Mouse (Mus musculus) hindbrain, embryonic 12.5 days (tissue): ENCODE measurements at regions not wholly inside any gene's neighbourhood (a gene's known extent, or its start where the extent isn't known, plus 50 kb on each side); places are given as distances from the start of the nearest gene placed in this dataset.

Experiments used
- ATAC-seq: fragments of 200-750 bp; cut with Nextera tagmentation; 2 replicates; pipeline ENCODE4 v1.8.0; 2017; ENCODE audit warnings: moderate TSS enrichment; ENCODE audit not compliant: low FRiP score
- H3K27ac ChIP-seq: fragments of 300-500 bp; sonication (generic); 2 replicates; pipeline ENCODE4 v1.5.1; 2016; ENCODE audit warnings: mild to moderate bottlenecking
- H3K27me3 ChIP-seq: fragments of 300-500 bp; sonication (generic); 2 replicates; pipeline ENCODE4 v1.6.1; 2016; ENCODE audit warnings: mild to moderate bottlenecking
- H3K36me3 ChIP-seq: fragments of 300-500 bp; sonication (generic); 2 replicates; pipeline ENCODE4 v1.6.1; 2016; ENCODE audit warnings: mild to moderate bottlenecking
- H3K4me1 ChIP-seq: fragments of 300-500 bp; sonication (generic); 2 replicates; pipeline ENCODE4 v1.6.1; 2016
- H3K4me2 ChIP-seq: fragments of 300-500 bp; sonication (generic); replicated peaks from 2 replicates; pipeline ENCODE4 v1.6.1; 2016; ENCODE audit warnings: mild to moderate bottlenecking
- H3K4me3 ChIP-seq: fragments of 300-500 bp; sonication (generic); 2 replicates; pipeline ENCODE4 v1.5.1; 2016; ENCODE audit warnings: mild to moderate bottlenecking
- H3K9ac ChIP-seq: fragments of 300-500 bp; sonication (generic); 2 replicates; pipeline ENCODE4 v1.6.1; 2016; ENCODE audit warnings: mild to moderate bottlenecking, moderate library complexity
- H3K9me3 ChIP-seq: fragments of 300-500 bp; sonication (generic); replicated peaks from 2 replicates; pipeline ENCODE4 v1.6.1; 2016; ENCODE audit warnings: mild to moderate bottlenecking
- WGBS: fragments of 180-500 bp; shearing (Covaris S2); methylation state at CpG from one replicate; pipeline ENCODE4 v1.1.7; 2016; 5-methylcytosine and 5-hydroxymethylcytosine counted together

DNA sequence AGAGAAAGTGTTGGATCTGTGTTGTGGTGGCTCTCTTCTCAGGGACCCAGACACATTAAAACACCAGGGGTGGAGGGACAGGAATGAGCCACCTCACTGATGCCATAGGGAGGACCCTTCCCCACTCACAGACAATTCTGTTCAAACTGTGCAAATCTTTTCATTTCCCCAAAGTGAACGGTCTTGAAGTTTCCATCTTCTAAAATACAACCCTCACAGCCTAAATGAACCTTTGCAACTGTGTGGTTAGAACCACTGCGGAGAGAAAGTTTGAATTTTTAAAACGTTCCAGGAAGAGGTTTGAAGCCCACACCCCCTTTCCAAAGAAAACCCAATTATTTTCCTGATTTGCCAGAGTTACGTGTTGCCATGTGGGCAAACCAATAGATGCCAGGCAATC lies 467.7 kb downstream of the Vrk1 start:
- no peak overlapping the region for H3K9ac ChIP-seq
- no peak overlapping the region; the same call in 1 of the 2 replicates for H3K4me3 ChIP-seq
- ATAC-seq: no peak
- peaks cover 36% of the 10 kb centered on the region for H3K27me3 ChIP-seq
- H3K36me3 ChIP-seq: no peaks in the 10 kb centered on the region
- H3K4me1 ChIP-seq: peaks cover 53% of the 10 kb centered on the region
- no peak overlapping the region for H3K27ac ChIP-seq
- WGBS: 15% methylated on average over 4 of the region's 4 CpGs
- no peaks in the 10 kb centered on the region for H3K9me3 ChIP-seq
- H3K4me2 ChIP-seq: peak overlapping the region; percentile 53

DNA sequence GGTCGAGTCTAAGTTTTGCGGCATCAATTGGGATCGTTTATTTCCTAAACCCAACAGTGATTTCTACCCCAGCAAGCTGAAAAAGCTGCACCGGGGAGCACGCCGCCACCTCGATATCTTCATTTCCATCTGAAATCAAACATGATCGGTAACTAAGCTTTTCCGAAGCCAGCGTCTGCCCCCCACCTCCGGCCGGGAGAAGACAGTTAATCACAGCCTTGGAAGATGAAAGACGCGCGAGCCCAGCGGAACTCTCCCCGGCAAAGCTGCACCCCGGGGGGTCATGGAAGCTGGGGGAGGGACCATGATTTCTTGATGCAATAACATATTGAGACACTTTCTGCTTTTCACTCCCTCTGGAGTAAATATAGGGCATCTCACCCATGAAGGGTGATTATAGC lies 468.4 kb downstream of the Vrk1 start:
- peak overlapping the region; percentile 53 for H3K4me2 ChIP-seq
- no peaks in the 10 kb centered on the region for H3K36me3 ChIP-seq
- H3K27me3 ChIP-seq: peaks cover 40% of the 10 kb centered on the region
- no peak for ATAC-seq
- WGBS: under 1% methylated on average over 18 of the region's 18 CpGs
- H3K9ac ChIP-seq: no peak overlapping the region
- peak overlapping the region; percentile 66; the same call in 1 of the 2 replicates for H3K27ac ChIP-seq
- H3K4me1 ChIP-seq: peaks cover 54% of the 10 kb centered on the region
- peak overlapping the region; percentile 21 for H3K4me3 ChIP-seq
- no peaks in the 10 kb centered on the region for H3K9me3 ChIP-seq

DNA sequence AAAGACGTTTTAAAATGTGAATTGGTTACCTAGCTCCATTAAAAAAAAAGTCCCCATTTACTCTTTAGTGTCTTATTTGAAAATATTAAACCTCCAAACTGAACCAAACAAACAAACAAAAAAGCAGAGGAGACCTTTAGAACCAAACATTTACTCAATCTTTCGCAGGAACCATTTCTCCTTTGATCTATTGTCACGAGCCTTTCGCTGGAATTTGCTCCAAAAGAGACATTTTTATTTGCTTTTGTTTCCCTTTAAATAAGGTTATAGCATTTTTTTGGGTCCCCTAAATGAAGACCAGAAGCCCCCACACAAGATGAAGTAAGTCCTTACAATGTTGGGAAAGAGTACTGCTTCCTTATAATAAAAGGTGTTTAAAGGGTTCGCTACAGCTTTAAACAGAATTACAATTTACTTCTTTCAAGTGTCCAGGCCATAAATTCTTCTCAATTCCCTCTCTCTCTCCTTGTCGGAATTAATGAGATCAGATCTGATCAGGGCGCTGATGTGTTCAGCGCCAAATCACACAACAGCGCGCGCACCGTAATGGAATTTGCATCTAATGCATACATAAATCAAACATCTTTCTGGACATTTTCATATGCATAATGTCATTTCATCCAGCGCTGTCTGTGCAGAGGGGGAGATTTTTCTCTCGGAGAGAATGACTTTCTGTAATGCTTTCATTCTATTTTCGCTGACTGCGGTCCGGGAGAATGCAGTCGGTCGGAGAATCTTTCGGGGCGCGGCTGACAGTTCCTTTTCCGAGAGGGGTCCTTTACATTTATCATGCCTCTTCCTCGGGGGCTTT lies 469.2 kb downstream of the Vrk1 start:
- Histone ChIP-seq H3K4me1 (peaks cover 54% of the 10 kb centered on the region), H3K27me3 (peaks cover 34% of the 10 kb centered on the region), H3K9me3 (no peaks in the 10 kb centered on the region), H3K27ac (peak overlapping the region; percentile 66), H3K4me3 (peak overlapping the region; percentile 16; the same call in 1 of the 2 replicates), H3K36me3 (no peaks in the 10 kb centered on the region), H3K4me2 (peak overlapping the region; percentile 53), H3K9ac (0 out of 2 replicates have a peak overlapping the region, but pooled peaks have one; percentile 1)
- peak; percentile 59 for ATAC-seq
- under 1% methylated on average over 24 of the region's 24 CpGs for WGBS

- peak overlapping the region; percentile 53 for H3K4me2 ChIP-seq
- H3K4me1 ChIP-seq: peaks cover 48% of the 10 kb centered on the region
- H3K9ac ChIP-seq: no peak overlapping the region
- H3K9me3 ChIP-seq: no peaks in the 10 kb centered on the region
- peak overlapping the region; percentile 66 for H3K27ac ChIP-seq
- peak; percentile 18; the same call in 1 of the 2 replicates for ATAC-seq
- WGBS: 5% methylated on average over 6 of the region's 6 CpGs
- peak overlapping the region; percentile 16; the same call in 1 of the 2 replicates for H3K4me3 ChIP-seq
- H3K36me3 ChIP-seq: no peaks in the 10 kb centered on the region
- peaks cover 34% of the 10 kb centered on the region for H3K27me3 ChIP-seq
Observed at GRCm38 (mm10) chr12:106479878-106480194, 469.8 kb downstream of the Vrk1 start.

DNA sequence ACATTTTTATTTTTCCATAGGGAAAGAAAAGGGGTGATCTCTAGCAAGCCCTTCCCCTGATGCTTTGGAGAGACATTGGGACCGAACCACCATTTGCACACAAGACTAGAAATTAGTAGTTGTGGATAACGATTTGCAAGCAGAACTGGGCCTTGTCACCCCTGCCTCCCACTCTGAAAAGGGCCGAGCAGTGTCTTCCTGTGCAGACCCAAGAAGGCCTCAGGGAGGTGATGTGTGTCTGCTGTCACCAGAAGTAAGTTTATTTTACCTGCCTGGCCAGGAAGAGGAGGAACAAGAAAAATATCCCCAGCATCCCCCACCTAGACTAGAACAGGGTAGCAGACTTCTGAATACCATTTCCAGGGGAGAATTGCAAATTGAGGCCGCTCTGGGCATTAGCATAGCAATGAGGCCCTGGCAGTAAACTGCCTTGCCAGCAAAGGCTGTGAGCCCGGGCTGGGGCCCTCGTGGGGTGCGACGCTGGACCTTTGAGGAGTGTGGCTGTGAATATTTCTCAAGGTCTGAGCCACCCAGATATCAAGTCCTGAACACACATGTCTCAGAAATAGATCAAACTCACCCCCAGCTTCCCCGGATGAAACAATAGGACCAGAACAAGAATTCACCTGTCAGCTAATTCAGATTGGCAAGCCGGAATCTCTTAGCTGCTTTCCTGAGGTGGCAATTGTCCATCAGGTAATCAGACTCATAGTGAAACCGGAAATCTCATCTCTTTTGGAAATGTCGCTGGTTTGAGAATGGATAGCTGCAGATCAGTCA lies 470.4 kb downstream of the Vrk1 start:
- Histone ChIP-seq H3K36me3 (no peaks in the 10 kb centered on the region), H3K9me3 (no peaks in the 10 kb centered on the region), H3K4me2 (peak overlapping the region; percentile 53), H3K27me3 (peaks cover 34% of the 10 kb centered on the region), H3K4me1 (peaks cover 47% of the 10 kb centered on the region), H3K9ac (no peak overlapping the region), H3K4me3 (no peak overlapping the region), H3K27ac (peak overlapping the region; percentile 66)
- 16% methylated on average over 12 of the region's 12 CpGs for WGBS
- peak; percentile 44; the same call in 1 of the 2 replicates for ATAC-seq

- 36% methylated on average over 12 of the region's 12 CpGs for WGBS
- no peak for ATAC-seq
- H3K27ac ChIP-seq: no peak overlapping the region
Observed at GRCm38 (mm10) chr12:106501622-106502327, 491.7 kb downstream of the Vrk1 start.

DNA sequence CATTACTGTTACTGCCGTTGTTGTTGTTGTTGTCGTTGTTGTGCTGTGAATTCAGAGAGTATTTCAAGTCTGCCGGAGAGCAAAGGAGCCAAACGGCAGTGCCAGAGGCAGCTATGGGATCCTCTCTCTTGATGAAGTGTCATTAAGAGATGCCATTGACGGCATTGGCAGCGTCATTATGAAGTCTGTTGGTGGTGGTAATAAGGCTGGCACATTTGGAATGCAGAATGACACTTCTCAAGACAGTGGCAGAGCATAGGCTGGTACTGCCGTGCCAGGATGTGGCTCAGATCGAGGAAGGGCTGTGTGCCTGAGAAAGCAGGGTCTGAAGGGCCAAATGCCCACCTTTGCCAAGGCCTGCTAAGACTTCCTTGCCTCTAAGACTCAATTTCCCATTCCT lies 494.3 kb downstream of the Vrk1 start:
- H3K27me3 ChIP-seq: no peaks in the 10 kb centered on the region
- no peaks in the 10 kb centered on the region for H3K36me3 ChIP-seq
- H3K4me1 ChIP-seq: no peaks in the 10 kb centered on the region; the same call in 1 of the 2 replicates
- H3K9me3 ChIP-seq: no peaks in the 10 kb centered on the region
- H3K9ac ChIP-seq: no peak overlapping the region
- no peak for ATAC-seq
- H3K4me2 ChIP-seq: no peak overlapping the region
- no peak overlapping the region for H3K4me3 ChIP-seq
- WGBS: 90% methylated on average over 8 of the region's 8 CpGs
- no peak overlapping the region for H3K27ac ChIP-seq

More at GRCm38 (mm10) chr12:106501622-106502327, 491.7 kb downstream of the Vrk1 start:
- no peaks in the 10 kb centered on the region for H3K4me1 ChIP-seq
- no peak overlapping the region for H3K4me3 ChIP-seq
- H3K9ac ChIP-seq: no peak overlapping the region
- H3K9me3 ChIP-seq: no peaks in the 10 kb centered on the region
- H3K36me3 ChIP-seq: no peaks in the 10 kb centered on the region
- no peaks in the 10 kb centered on the region for H3K27me3 ChIP-seq
- no peak overlapping the region for H3K4me2 ChIP-seq

DNA sequence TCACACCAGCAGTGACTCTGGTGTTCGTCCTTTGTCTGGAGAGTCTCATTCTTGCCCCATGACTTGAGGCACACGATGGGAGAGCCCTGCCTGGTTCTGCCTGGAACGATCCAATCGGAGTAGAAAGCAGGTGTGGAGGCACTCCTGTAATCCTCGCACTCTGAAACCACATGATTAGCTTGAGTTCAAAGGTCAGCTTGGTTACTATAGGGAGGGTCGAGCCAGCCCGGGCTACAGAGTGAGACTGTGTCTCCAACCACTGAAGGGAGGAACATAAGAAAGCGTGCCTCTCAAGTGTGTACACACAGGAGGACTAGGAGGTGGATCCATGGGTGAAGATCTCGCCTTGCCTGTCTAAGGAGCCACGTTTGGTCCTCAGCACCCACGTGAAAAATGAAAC lies 504.0 kb downstream of the Vrk1 start:
- ATAC-seq: no peak
- Histone ChIP-seq H3K9me3 (no peaks in the 10 kb centered on the region), H3K4me2 (no peak overlapping the region), H3K9ac (no peak overlapping the region), H3K27ac (no peak overlapping the region), H3K4me3 (no peak overlapping the region), H3K27me3 (no peaks in the 10 kb centered on the region), H3K4me1 (0 out of 2 replicates have a peak, but pooled peaks cover 3% of the 10 kb centered on the region), H3K36me3 (no peaks in the 10 kb centered on the region)
- WGBS: 71% methylated on average over 11 of the region's 11 CpGs

DNA sequence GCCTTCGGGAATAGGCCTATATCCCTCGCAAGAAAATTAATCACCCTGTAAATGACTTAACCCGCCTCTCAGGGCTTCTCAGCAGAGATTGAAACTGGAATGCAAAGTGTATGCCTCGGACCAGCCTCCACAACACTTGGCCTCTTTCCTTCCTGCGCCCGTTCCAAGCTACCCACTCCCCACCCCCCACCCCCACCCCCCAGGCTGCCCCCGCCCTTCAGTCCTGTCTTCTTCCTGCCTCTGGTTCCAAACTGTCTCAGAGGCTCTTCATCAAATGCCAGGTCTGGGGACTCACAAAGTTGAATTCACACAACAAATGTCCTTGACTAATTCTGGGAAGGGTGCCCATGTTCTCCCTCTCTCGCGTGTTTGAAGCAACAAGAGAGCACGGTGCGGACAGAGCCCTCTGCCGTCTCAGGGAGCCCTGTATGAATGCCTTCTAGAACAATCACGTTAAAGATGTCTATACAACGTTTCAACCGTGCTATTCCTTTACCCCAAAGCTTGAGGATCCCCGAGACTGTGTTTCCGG lies 505.3 kb downstream of the Vrk1 start:
- 68% methylated on average over 16 of the region's 17 CpGs for WGBS
- no peaks in the 10 kb centered on the region for H3K27me3 ChIP-seq

DNA sequence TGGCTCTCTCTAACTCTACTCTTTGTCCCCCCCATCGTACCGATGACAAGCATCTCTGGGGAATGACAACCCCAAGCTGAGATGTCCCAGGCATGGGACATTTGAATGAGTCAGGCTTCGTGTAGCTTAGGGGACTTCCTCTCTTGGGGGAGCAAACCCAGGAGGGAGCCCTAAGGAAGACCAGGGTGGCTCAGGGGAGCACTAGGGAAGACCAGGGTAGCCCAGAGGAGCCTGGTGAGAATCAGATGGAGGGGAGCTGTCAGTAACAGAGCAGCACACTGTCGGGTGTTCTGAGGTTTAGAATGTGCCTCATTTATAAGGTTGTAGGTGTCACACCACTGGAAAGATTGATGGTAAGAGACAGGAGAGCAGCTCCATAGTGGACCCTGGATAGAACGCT lies 509.1 kb downstream of the Vrk1 start:
- H3K36me3 ChIP-seq: no peaks in the 10 kb centered on the region
- 78% methylated on average over 5 of the region's 5 CpGs for WGBS
- H3K4me2 ChIP-seq: no peak overlapping the region
- no peaks in the 10 kb centered on the region for H3K9me3 ChIP-seq
- no peak overlapping the region for H3K9ac ChIP-seq
- no peak for ATAC-seq
- H3K4me3 ChIP-seq: no peak overlapping the region
- H3K4me1 ChIP-seq: 0 out of 2 replicates have a peak, but pooled peaks cover 3% of the 10 kb centered on the region
- no peaks in the 10 kb centered on the region for H3K27me3 ChIP-seq
- H3K27ac ChIP-seq: no peak overlapping the region

More for the DNA sequence above, 505.3 kb downstream of the Vrk1 start:
- Histone ChIP-seq H3K4me3 (no peak overlapping the region), H3K4me1 (0 out of 2 replicates have a peak, but pooled peaks cover 3% of the 10 kb centered on the region), H3K36me3 (no peaks in the 10 kb centered on the region), H3K4me2 (no peak overlapping the region), H3K9me3 (no peaks in the 10 kb centered on the region), H3K27ac (no peak overlapping the region), H3K9ac (no peak overlapping the region)
- no peak for ATAC-seq

DNA sequence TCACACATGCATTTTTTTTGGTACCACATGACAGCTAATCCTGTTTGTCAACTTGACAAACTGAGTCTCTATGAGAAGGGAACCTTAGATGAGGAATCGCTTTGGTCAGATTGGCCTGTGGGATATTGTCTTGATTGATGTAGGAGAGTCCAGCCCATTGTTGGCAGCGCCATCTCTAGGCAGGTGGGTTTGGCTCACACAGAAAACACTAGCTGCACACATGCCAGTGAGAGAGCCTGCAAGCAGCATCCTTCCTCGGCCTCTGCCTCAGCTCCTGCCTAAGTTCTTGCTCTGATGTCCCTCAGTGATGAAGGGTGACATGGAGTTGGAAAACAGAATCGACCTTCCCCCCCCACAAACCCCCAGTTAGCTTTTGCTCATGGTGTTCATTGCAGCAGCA lies 514.4 kb downstream of the Vrk1 start:
- H3K4me2 ChIP-seq: no peak overlapping the region
- no peaks in the 10 kb centered on the region for H3K9me3 ChIP-seq
- no peak for ATAC-seq
- peaks cover 4% of the 10 kb centered on the region; the same call in 1 of the 2 replicates for H3K27me3 ChIP-seq
- no peak overlapping the region for H3K27ac ChIP-seq
- no peak overlapping the region for H3K4me3 ChIP-seq
- WGBS: 80% methylated on average over 4 of the region's 4 CpGs
- H3K9ac ChIP-seq: no peak overlapping the region
- peaks cover 16% of the 10 kb centered on the region for H3K4me1 ChIP-seq
- no peaks in the 10 kb centered on the region for H3K36me3 ChIP-seq
